Mouse (Mus musculus): ENCODE measurements around the gene Supt5. TPM values are rescaled to one million over a fixed set of nuclear protein-coding genes. Genes with fewer than 3 reads are reported as not detected.
A peak's percentile ranks its signal among the peaks of the same experiment; 100 is the strongest.

Supt5 gene
- polyA plus RNA-seq, 1 experiment from 2014 or later = 104 TPM

- peak; percentile 73; the same call in 1 of the 2 replicates for ATAC-seq (ENCODE audit: low FRiP score, low read depth)
- H3K27ac ChIP-seq (replicated peaks) = peak overlapping the region; percentile 82
- H3K4me3 ChIP-seq = peak overlapping the region; percentile 99
- H3K27me3 ChIP-seq = no peaks in the 10 kb centered on the region
- H3K9ac ChIP-seq = peak overlapping the region; percentile 87
- H3K9me3 ChIP-seq = no peaks in the 10 kb centered on the region
- peaks cover 38% of the 10 kb centered on the region for H3K36me3 ChIP-seq
- H3K4me1 ChIP-seq (replicated peaks) = peaks cover 18% of the 10 kb centered on the region
- 6% methylated on average over 35 of the region's 35 CpGs for WGBS
- H3K4me2 ChIP-seq = peak overlapping the region; percentile 78
These were observed 27.2 kb downstream of the Supt5 start for GRCm38 (mm10) chr7:28311151-28311925.

GRCm38 (mm10) chr7:28309737-28310136 lies 28.8 kb downstream of the Supt5 start:
- Histone ChIP-seq H3K27me3 (no peaks in the 10 kb centered on the region), H3K9me3 (no peaks in the 10 kb centered on the region), H3K4me2 (no peak overlapping the region), H3K36me3 (peaks cover 38% of the 10 kb centered on the region), H3K27ac (replicated peaks) (no peak overlapping the region), H3K4me1 (replicated peaks) (peaks cover 18% of the 10 kb centered on the region), H3K4me3 (no peak overlapping the region), H3K9ac (no peak overlapping the region)
- no peak for ATAC-seq (ENCODE audit: low FRiP score, low read depth)
- WGBS = 32% methylated on average over 9 of the region's 9 CpGs

GRCm38 (mm10) chr7:28306216-28306615 lies 32.3 kb downstream of the Supt5 start:
- Histone ChIP-seq H3K4me3 (no peak overlapping the region), H3K27ac (replicated peaks) (no peak overlapping the region), H3K9me3 (no peaks in the 10 kb centered on the region), H3K9ac (no peak overlapping the region), H3K36me3 (peaks cover 36% of the 10 kb centered on the region), H3K4me1 (replicated peaks) (peaks cover 23% of the 10 kb centered on the region), H3K27me3 (no peaks in the 10 kb centered on the region), H3K4me2 (no peak overlapping the region)
- WGBS = 94% methylated on average over 8 of the region's 8 CpGs
- no peak for ATAC-seq (ENCODE audit: low FRiP score, low read depth)

GRCm38 (mm10) chr7:28305641-28306040 lies 32.9 kb downstream of the Supt5 start:
- no peaks in the 10 kb centered on the region for H3K27me3 ChIP-seq
- no peak overlapping the region for H3K27ac ChIP-seq (replicated peaks)
- ATAC-seq (ENCODE audit: low FRiP score, low read depth) = no peak
- H3K9me3 ChIP-seq = no peaks in the 10 kb centered on the region
- H3K4me1 ChIP-seq (replicated peaks) = peaks cover 19% of the 10 kb centered on the region
- WGBS = 84% methylated on average over 10 of the region's 10 CpGs
- no peak overlapping the region for H3K4me3 ChIP-seq
- H3K4me2 ChIP-seq = no peak overlapping the region
- no peak overlapping the region for H3K9ac ChIP-seq
- peaks cover 36% of the 10 kb centered on the region for H3K36me3 ChIP-seq

- H3K4me2 ChIP-seq = peak within 1 kb of the TSS; percentile 80
- no peaks in the 10 kb centered on the region for H3K27me3 ChIP-seq
- peak within 1 kb of the TSS; percentile 21 for H3K27ac ChIP-seq (replicated peaks)
- under 1% methylated on average over 30 of the region's 30 CpGs for WGBS
- H3K9ac ChIP-seq = peak within 1 kb of the TSS; percentile 60
- H3K4me1 ChIP-seq (replicated peaks) = peaks cover 24% of the 10 kb centered on the region
- no peaks in the 10 kb centered on the region for H3K9me3 ChIP-seq
- peak; percentile 68 for ATAC-seq (ENCODE audit: low FRiP score, low read depth)
- H3K36me3 ChIP-seq = peaks cover 23% of the 10 kb centered on the region
- peak within 1 kb of the TSS; percentile 44 for H3K4me3 ChIP-seq
These were observed 36.7 kb downstream of the Supt5 start, which contains the start of gene Dll3 for GRCm38 (mm10) chr7:28301616-28302433. Dll3 (minus strand) TSS chr7:28302238.

- no peak overlapping the region for H3K27ac ChIP-seq (replicated peaks)
These were observed 39.5 kb downstream of the Supt5 start for GRCm38 (mm10) chr7:28298837-28299625.

GRCm38 (mm10) chr7:28294481-28294880 lies 44.1 kb downstream of the Supt5 start:
- Histone ChIP-seq H3K4me3 (peak overlapping the region; percentile 58), H3K4me1 (replicated peaks) (peaks cover 22% of the 10 kb centered on the region), H3K4me2 (peak overlapping the region; percentile 88), H3K36me3 (no peaks in the 10 kb centered on the region), H3K9me3 (no peaks in the 10 kb centered on the region), H3K9ac (peak overlapping the region; percentile 55), H3K27ac (replicated peaks) (peak overlapping the region; percentile 34; the same call in 1 of the 2 replicates), H3K27me3 (peaks cover 30% of the 10 kb centered on the region)
- ATAC-seq (ENCODE audit: low FRiP score, low read depth) = peak; percentile 82
- 1% methylated on average over 58 of the region's 63 CpGs for WGBS

More at GRCm38 (mm10) chr7:28298837-28299625, 39.5 kb downstream of the Supt5 start:
- 11% methylated on average over 43 of the region's 43 CpGs for WGBS
- Histone ChIP-seq H3K9me3 (no peaks in the 10 kb centered on the region), H3K27me3 (no peaks in the 10 kb centered on the region), H3K4me3 (peak overlapping the region; percentile 18), H3K4me1 (replicated peaks) (peaks cover 24% of the 10 kb centered on the region), H3K4me2 (peak overlapping the region; percentile 51), H3K36me3 (no peaks in the 10 kb centered on the region), H3K9ac (peak overlapping the region; percentile 5; the same call in 1 of the 2 replicates)
- ATAC-seq (ENCODE audit: low FRiP score, low read depth) = no peak

- WGBS = 1% methylated on average over 52 of the region's 52 CpGs
- peak; percentile 13; the same call in 1 of the 2 replicates for ATAC-seq (ENCODE audit: low FRiP score, low read depth)
- Histone ChIP-seq H3K9me3 (no peaks in the 10 kb centered on the region), H3K4me3 (peak within 1 kb of the TSS; percentile 24), H3K4me2 (peak within 1 kb of the TSS; percentile 51), H3K27me3 (peaks cover 40% of the 10 kb centered on the region), H3K9ac (0 out of 2 replicates have a peak within 1 kb of the TSS, but pooled peaks have one; percentile 11), H3K4me1 (replicated peaks) (peaks cover 12% of the 10 kb centered on the region), H3K27ac (replicated peaks) (no peak within 1 kb of the TSS), H3K36me3 (no peaks in the 10 kb centered on the region)
These were observed 47.6 kb downstream of the Supt5 start, which contains the start of gene Selenov for GRCm38 (mm10) chr7:28290638-28291590. Selenov (minus strand) TSS chr7:28291186.

GRCm38 (mm10) chr7:28290165-28290564 lies 48.4 kb downstream of the Supt5 start:
- under 1% methylated on average over 17 of the region's 18 CpGs for WGBS
- Histone ChIP-seq H3K27ac (replicated peaks) (no peak overlapping the region), H3K4me1 (replicated peaks) (peaks cover 12% of the 10 kb centered on the region), H3K27me3 (peaks cover 40% of the 10 kb centered on the region), H3K9ac (0 out of 2 replicates have a peak overlapping the region, but pooled peaks have one; percentile 11), H3K9me3 (no peaks in the 10 kb centered on the region), H3K4me2 (peak overlapping the region; percentile 51), H3K36me3 (no peaks in the 10 kb centered on the region), H3K4me3 (peak overlapping the region; percentile 24)
- ATAC-seq (ENCODE audit: low FRiP score, low read depth) = no peak

- no peak overlapping the region for H3K27ac ChIP-seq (replicated peaks)
- no peaks in the 10 kb centered on the region for H3K36me3 ChIP-seq
- H3K27me3 ChIP-seq = no peaks in the 10 kb centered on the region
- no peak overlapping the region for H3K4me3 ChIP-seq
- H3K4me1 ChIP-seq (replicated peaks) = peaks cover 17% of the 10 kb centered on the region
- H3K9me3 ChIP-seq = no peaks in the 10 kb centered on the region
- WGBS = 77% methylated on average over 7 of the region's 7 CpGs
- no peak overlapping the region for H3K9ac ChIP-seq
- H3K4me2 ChIP-seq = no peak overlapping the region
- ATAC-seq (ENCODE audit: low FRiP score, low read depth) = no peak
These were observed 57.9 kb downstream of the Supt5 start for GRCm38 (mm10) chr7:28280630-28281029.

All from hindbrain, embryonic 15.5 days (tissue).